Mouse (Mus musculus): ENCODE measurements at regions not wholly inside any gene's neighbourhood (a gene's known extent, or its start where the extent isn't known, plus 50 kb on each side); places are given as distances from the start of the nearest gene placed in this dataset.

GRCm38 (mm10) chr13:8119013-8119412 is 83.7 kb upstream of the Adarb2 start:
- WGBS = 85% methylated on average over 5 of the region's 5 CpGs
- DNase-seq (ENCODE audit: low spot score) (no peak), ATAC-seq (ENCODE audit: insufficient read depth, low FRiP score, low TSS enrichment) (no peak)

GRCm38 (mm10) chr13:8119986-8120385 is 82.7 kb upstream of the Adarb2 start:
- Histone ChIP-seq H3K27ac (ENCODE audit: low read depth, low read length) (no peak overlapping the region), H3K9me3 (ENCODE audit: control insufficient read depth, low read length) (no peaks in the 10 kb centered on the region), H3K4me3 (ENCODE audit: low read depth, low read length) (no peak overlapping the region), H3K4me2 (ENCODE audit: low read depth) (no peak overlapping the region), H3K9ac (ENCODE audit: low read length) (no peak overlapping the region), H3K27me3 (ENCODE audit: control insufficient read depth, insufficient read depth, low read length) (no peaks in the 10 kb centered on the region), H3K4me1 (ENCODE audit: control insufficient read depth, insufficient read depth, low read length) (no peaks in the 10 kb centered on the region), H3K36me3 (ENCODE audit: control insufficient read depth, insufficient read depth, low read length) (no peaks in the 10 kb centered on the region)
- ATAC-seq (ENCODE audit: insufficient read depth, low FRiP score, low TSS enrichment) (no peak), DNase-seq (ENCODE audit: low spot score) (no peak)
- WGBS = 84% methylated on average over 2 of the region's 2 CpGs

More at GRCm38 (mm10) chr13:8119013-8119412, 83.7 kb upstream of the Adarb2 start:
- Histone ChIP-seq H3K4me2 (ENCODE audit: low read depth) (no peak overlapping the region), H3K27ac (ENCODE audit: low read depth, low read length) (no peak overlapping the region), H3K4me1 (ENCODE audit: control insufficient read depth, insufficient read depth, low read length) (no peaks in the 10 kb centered on the region), H3K9me3 (ENCODE audit: control insufficient read depth, low read length) (no peaks in the 10 kb centered on the region), H3K36me3 (ENCODE audit: control insufficient read depth, insufficient read depth, low read length) (no peaks in the 10 kb centered on the region), H3K4me3 (ENCODE audit: low read depth, low read length) (no peak overlapping the region), H3K9ac (ENCODE audit: low read length) (no peak overlapping the region), H3K27me3 (ENCODE audit: control insufficient read depth, insufficient read depth, low read length) (no peaks in the 10 kb centered on the region)

- H3K9ac ChIP-seq (ENCODE audit: low read length) = no peak overlapping the region
- H3K4me3 ChIP-seq (ENCODE audit: low read depth, low read length) = no peak overlapping the region
- H3K4me1 ChIP-seq (ENCODE audit: control insufficient read depth, insufficient read depth, low read length) = no peaks in the 10 kb centered on the region
- H3K9me3 ChIP-seq (ENCODE audit: control insufficient read depth, low read length) = no peaks in the 10 kb centered on the region
- no peak overlapping the region for H3K27ac ChIP-seq (ENCODE audit: low read depth, low read length)
- ATAC-seq (ENCODE audit: insufficient read depth, low FRiP score, low TSS enrichment) = no peak
- 92% methylated on average over 2 of the region's 2 CpGs for WGBS
- DNase-seq (ENCODE audit: low spot score) = no peak
- no peaks in the 10 kb centered on the region for H3K27me3 ChIP-seq (ENCODE audit: control insufficient read depth, insufficient read depth, low read length)
- H3K36me3 ChIP-seq (ENCODE audit: control insufficient read depth, insufficient read depth, low read length) = no peaks in the 10 kb centered on the region
- no peak overlapping the region for H3K4me2 ChIP-seq (ENCODE audit: low read depth)
Measured at GRCm38 (mm10) chr13:8134764-8135163, 67.9 kb upstream of the Adarb2 start.

- Histone ChIP-seq H3K9ac (ENCODE audit: low read length) (no peak overlapping the region), H3K9me3 (ENCODE audit: control insufficient read depth, low read length) (no peaks in the 10 kb centered on the region), H3K4me1 (ENCODE audit: control insufficient read depth, insufficient read depth, low read length) (no peaks in the 10 kb centered on the region), H3K4me3 (ENCODE audit: low read depth, low read length) (no peak overlapping the region), H3K4me2 (ENCODE audit: low read depth) (no peak overlapping the region), H3K36me3 (ENCODE audit: control insufficient read depth, insufficient read depth, low read length) (no peaks in the 10 kb centered on the region), H3K27me3 (ENCODE audit: control insufficient read depth, insufficient read depth, low read length) (no peaks in the 10 kb centered on the region), H3K27ac (ENCODE audit: low read depth, low read length) (no peak overlapping the region)
- ATAC-seq (ENCODE audit: insufficient read depth, low FRiP score, low TSS enrichment) (no peak), DNase-seq (ENCODE audit: low spot score) (no peak)
- WGBS = 83% methylated on average over 1 of the region's 1 CpGs
Measured at GRCm38 (mm10) chr13:8139396-8139795, 63.3 kb upstream of the Adarb2 start.

GRCm38 (mm10) chr13:8152168-8152567 is 50.5 kb upstream of the Adarb2 start:
- H3K27ac ChIP-seq (ENCODE audit: low read depth, low read length) = no peak overlapping the region
- DNase-seq (ENCODE audit: low spot score) (no peak), ATAC-seq (ENCODE audit: insufficient read depth, low FRiP score, low TSS enrichment) (no peak)
- no peaks in the 10 kb centered on the region for H3K27me3 ChIP-seq (ENCODE audit: control insufficient read depth, insufficient read depth, low read length)
- no peaks in the 10 kb centered on the region for H3K4me1 ChIP-seq (ENCODE audit: control insufficient read depth, insufficient read depth, low read length)
- 74% methylated on average over 5 of the region's 5 CpGs for WGBS
- H3K9ac ChIP-seq (ENCODE audit: low read length) = no peak overlapping the region
- H3K4me3 ChIP-seq (ENCODE audit: low read depth, low read length) = no peak overlapping the region
- H3K36me3 ChIP-seq (ENCODE audit: control insufficient read depth, insufficient read depth, low read length) = no peaks in the 10 kb centered on the region
- no peak overlapping the region for H3K4me2 ChIP-seq (ENCODE audit: low read depth)
- H3K9me3 ChIP-seq (ENCODE audit: control insufficient read depth, low read length) = no peaks in the 10 kb centered on the region

Measured in neural tube, embryonic 11.5 days (tissue).